Mouse (Mus musculus) layer of hippocampus, postnatal 36 days (tissue): ENCODE measurements around the gene Derl3. TPM values are rescaled to one million over a fixed set of nuclear protein-coding genes. Genes with fewer than 3 reads are reported as not detected.

ENCODE experiments used
- DNase-seq, 2 experiments: peaks; one replicate each; pipeline ENCODE4 v3.0.0; 2022
- total RNA-seq, 2 experiments: library from RNA; stranded (reverse); gene quantifications; 2 replicates each; pipeline ENCODE4 v1.2.3; 2021

The Derl3 gene
- total RNA-seq, 2 experiments from 2014 or later, result 4.7 to 9.1 TPM

- DNase-seq, result no peak
These were observed 49.7 kb downstream of the Derl3 start, which contains the start of gene Vpreb3 for GRCm38 (mm10) chr10:75942736-75943477. Vpreb3 (plus strand) TSS chr10:75943057.

GRCm38 (mm10) chr10:75944066-75944772 lies 51.0 kb downstream of the Derl3 start:
- no peak for DNase-seq

- no peak for DNase-seq
These were observed 52.0 kb downstream of the Derl3 start for GRCm38 (mm10) chr10:75945213-75945612.

Other genes starting within 250 kb of the Derl3 start
- gene Susd2, start 249.4 kb upstream of the Derl3 start, total RNA-seq, result 1 to 10 TPM; 1.5 to 1.9 TPM
- gene Cabin1, start 129.1 kb upstream of the Derl3 start, total RNA-seq, result 10 to 100 TPM; 58.5 to 73.4 TPM
- 10 to 100 TPM; 44.0 to 48.5 TPM for gene Ddt, start 120.0 kb upstream of the Derl3 start, total RNA-seq
- not detected for gene Gm20441, start 112.5 kb upstream of the Derl3 start, total RNA-seq
- gene Gstt3, start 112.0 kb upstream of the Derl3 start, total RNA-seq, result 1 to 10 TPM; 1.4 to 3.2 TPM
- gene Gstt1, start 94.8 kb upstream of the Derl3 start, total RNA-seq, result 1 to 10 TPM; 4.6 to 6.1 TPM
- gene Gstt4, start 70.9 kb upstream of the Derl3 start, total RNA-seq, result not detected
- 1 to 10 TPM; 2.5 to 3.4 TPM for gene Gstt2, start 56.0 kb upstream of the Derl3 start, total RNA-seq
- gene Mif, start 33.2 kb upstream of the Derl3 start, total RNA-seq, result 100 to 1,000 TPM; 432 to 467 TPM
- 10 to 100 TPM; 81.4 to 86.0 TPM for gene Smarcb1, start 28.2 kb downstream of the Derl3 start, total RNA-seq
- gene Chchd10, start 39.7 kb downstream of the Derl3 start, total RNA-seq, result 100 to 1,000 TPM; 339 TPM
- gene Mmp11, start 43.1 kb downstream of the Derl3 start, total RNA-seq, result under 1 TPM; 0.81 to 0.95 TPM
- gene Gm867, start 47.3 kb downstream of the Derl3 start, total RNA-seq, result under 1 TPM in 1 of 2 experiments, not detected in 1; 0.52 TPM
- not detected for gene Vpreb3, start 49.6 kb downstream of the Derl3 start, total RNA-seq
- under 1 TPM; 0.13 to 0.35 TPM for gene Gm5134, start 61.1 kb downstream of the Derl3 start, total RNA-seq
- 10 to 100 TPM; 16.7 to 18.1 TPM for gene Zfp280b, start 139.2 kb downstream of the Derl3 start, total RNA-seq
- gene Slc5a4b, start 217.5 kb downstream of the Derl3 start, total RNA-seq, result not detected